Mouse (Mus musculus) midbrain, embryonic 11.5 days (tissue): Measurements from ENCODE around the gene Egflam. TPM values are rescaled to one million over a fixed set of nuclear protein-coding genes. Genes with fewer than 3 reads are reported as not detected.

ENCODE experiments used
- ATAC-seq: fragments of 200-750 bp; cut with Nextera tagmentation; 2 replicates; pipeline ENCODE4 v1.8.0; 2017; ENCODE audit warnings: moderate TSS enrichment, moderate library complexity; ENCODE audit not compliant: low FRiP score
- DNase-seq: peaks from one replicate; pipeline ENCODE4 v3.0.0; 2015; ENCODE audit warnings: low spot score; ENCODE audit errors: missing footprints
- H3K27ac ChIP-seq: fragments of 300-500 bp; sonication (generic); 2 replicates; pipeline ENCODE4 v1.5.1; 2014; ENCODE audit warnings: low read depth, low read length
- H3K27me3 ChIP-seq: fragments of 300-500 bp; sonication (generic); 2 replicates; pipeline ENCODE4 v1.6.1; 2014; ENCODE audit warnings: mild to moderate bottlenecking, low read length, moderate library complexity, mixed read lengths; ENCODE audit not compliant: control insufficient read depth, insufficient read depth
- H3K36me3 ChIP-seq: fragments of 300-500 bp; sonication (generic); 2 replicates; pipeline ENCODE4 v1.6.1; 2014; ENCODE audit warnings: mild to moderate bottlenecking, low read length, moderate library complexity, mixed read lengths; ENCODE audit not compliant: control insufficient read depth, insufficient read depth
- H3K4me1 ChIP-seq: fragments of 300-500 bp; sonication (generic); 2 replicates; pipeline ENCODE4 v1.6.1; 2014; ENCODE audit warnings: low read length; ENCODE audit not compliant: control insufficient read depth, insufficient read depth
- H3K4me2 ChIP-seq: fragments of 300-500 bp; sonication (generic); 2 replicates; pipeline ENCODE4 v1.6.1; 2014; ENCODE audit warnings: mild to moderate bottlenecking, moderate library complexity
- H3K4me3 ChIP-seq: fragments of 300-500 bp; sonication (generic); 2 replicates; pipeline ENCODE4 v1.5.1; 2014; ENCODE audit warnings: low read depth, low read length
- H3K9ac ChIP-seq: fragments of 300-500 bp; sonication (generic); 2 replicates; pipeline ENCODE4 v1.6.1; 2014; ENCODE audit warnings: low read length
- H3K9me3 ChIP-seq: fragments of 300-500 bp; sonication (generic); 2 replicates; pipeline ENCODE4 v1.6.1; 2016; ENCODE audit warnings: low read length; ENCODE audit not compliant: control insufficient read depth
- WGBS: fragments of 180-500 bp; shearing (Covaris S2); extraction: QIAGEN DNeasy Blood & Tissue Kit; methylation state at CpG from one replicate; pipeline ENCODE4 v1.1.7; 2014; 5-methylcytosine and 5-hydroxymethylcytosine counted together
- polyA plus RNA-seq: library from polyadenylated mRNA; unstranded; fragments of >200 nt; fragmentation: Nextera tagmentation; extraction: Ambion mirVana; gene quantifications from 2 replicates; pipeline ENCODE4 v1.2.1, GENCODE M21; 2014

Egflam gene
- polyA plus RNA-seq, 1 experiment from 2014 or later: 10.3 TPM

- H3K36me3 ChIP-seq: no peaks in the 10 kb centered on the region
- no peak overlapping the region for H3K4me3 ChIP-seq
- no peak overlapping the region for H3K9ac ChIP-seq
- no peaks in the 10 kb centered on the region for H3K4me1 ChIP-seq
- no peak overlapping the region for H3K4me2 ChIP-seq
- WGBS: 83% methylated on average over 15 of the region's 15 CpGs
- H3K27ac ChIP-seq: no peak overlapping the region
- DNase-seq (peak; percentile 60), ATAC-seq (no peak)
- no peaks in the 10 kb centered on the region for H3K27me3 ChIP-seq
- no peaks in the 10 kb centered on the region for H3K9me3 ChIP-seq
These were observed 155.9 kb downstream of the Egflam start for GRCm38 (mm10) chr15:7242161-7242850.

- no peak overlapping the region for H3K9ac ChIP-seq
- 74% methylated on average over 3 of the region's 3 CpGs for WGBS
- no peak for ATAC-seq
These were observed 157.2 kb downstream of the Egflam start for GRCm38 (mm10) chr15:7240950-7241349.

DNA sequence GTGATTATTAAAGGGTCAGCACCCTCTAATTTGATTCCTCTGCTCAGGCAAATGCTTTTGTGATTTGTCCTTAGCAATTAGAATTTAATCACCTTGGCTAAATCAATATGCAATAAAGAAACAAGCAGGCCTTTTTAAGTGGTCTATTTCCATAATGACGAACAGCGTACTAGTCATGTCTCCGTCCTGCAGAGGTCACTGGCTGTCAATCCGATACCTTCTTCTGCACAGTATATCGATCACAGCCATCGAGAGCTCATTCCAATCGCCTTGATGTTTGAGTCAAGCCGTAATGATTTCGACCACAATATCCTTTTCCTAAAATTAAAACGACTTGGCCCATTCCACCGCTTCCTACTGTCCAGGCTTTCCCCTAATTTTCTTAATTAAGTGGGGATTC is 158.3 kb downstream of the Egflam start:
- Histone ChIP-seq H3K27ac (no peak overlapping the region), H3K4me1 (no peaks in the 10 kb centered on the region), H3K9ac (no peak overlapping the region), H3K4me2 (no peak overlapping the region), H3K27me3 (no peaks in the 10 kb centered on the region), H3K9me3 (no peaks in the 10 kb centered on the region), H3K36me3 (no peaks in the 10 kb centered on the region), H3K4me3 (no peak overlapping the region)
- ATAC-seq: no peak
- WGBS: 84% methylated on average over 11 of the region's 11 CpGs
- DNase-seq: no peak

More at GRCm38 (mm10) chr15:7240950-7241349, 157.2 kb downstream of the Egflam start:
- no peak overlapping the region for H3K27ac ChIP-seq
- H3K4me1 ChIP-seq: no peaks in the 10 kb centered on the region
- no peaks in the 10 kb centered on the region for H3K9me3 ChIP-seq
- H3K36me3 ChIP-seq: no peaks in the 10 kb centered on the region
- H3K27me3 ChIP-seq: no peaks in the 10 kb centered on the region
- DNase-seq: no peak
- H3K4me3 ChIP-seq: no peak overlapping the region
- H3K4me2 ChIP-seq: no peak overlapping the region

DNA sequence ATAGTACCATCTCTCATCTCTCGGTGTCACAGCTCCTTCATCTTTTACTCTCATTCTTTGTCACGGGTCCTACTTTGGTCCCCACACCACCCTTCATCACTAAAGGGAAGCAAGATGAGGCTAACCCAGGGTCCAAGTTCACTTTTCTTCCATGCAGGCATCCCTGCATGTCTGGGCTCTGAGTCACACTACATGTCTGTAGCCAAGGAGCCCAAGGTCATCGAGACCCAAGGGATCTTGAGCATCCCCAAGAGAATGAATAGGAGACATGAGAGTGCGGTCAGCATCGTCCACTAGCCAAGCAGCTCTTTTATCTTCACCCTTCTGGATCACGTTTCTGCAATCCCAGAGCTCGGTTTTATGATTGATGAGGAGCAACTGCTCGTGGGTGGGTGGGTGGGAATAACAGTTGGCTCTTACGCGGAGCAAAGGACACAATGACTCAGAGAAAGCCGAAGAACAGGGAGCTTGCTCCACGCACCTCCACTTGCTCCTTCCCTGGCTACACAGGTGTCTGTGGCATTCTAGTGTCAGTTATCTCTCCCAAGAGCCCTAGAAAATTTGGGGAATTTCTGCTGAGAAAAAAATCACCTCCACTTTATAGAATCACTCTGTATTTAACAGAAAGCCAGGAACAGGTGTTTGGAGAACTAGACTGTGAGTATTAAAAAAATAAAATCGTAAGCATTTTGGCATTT is 164.7 kb downstream of the Egflam start:
- Histone ChIP-seq H3K4me1 (no peaks in the 10 kb centered on the region), H3K27me3 (no peaks in the 10 kb centered on the region), H3K9ac (no peak overlapping the region), H3K9me3 (no peaks in the 10 kb centered on the region), H3K4me2 (no peak overlapping the region), H3K27ac (no peak overlapping the region), H3K4me3 (no peak overlapping the region), H3K36me3 (no peaks in the 10 kb centered on the region)
- DNase-seq: no peak
- no peak for ATAC-seq
- WGBS: 92% methylated on average over 13 of the region's 13 CpGs

DNA sequence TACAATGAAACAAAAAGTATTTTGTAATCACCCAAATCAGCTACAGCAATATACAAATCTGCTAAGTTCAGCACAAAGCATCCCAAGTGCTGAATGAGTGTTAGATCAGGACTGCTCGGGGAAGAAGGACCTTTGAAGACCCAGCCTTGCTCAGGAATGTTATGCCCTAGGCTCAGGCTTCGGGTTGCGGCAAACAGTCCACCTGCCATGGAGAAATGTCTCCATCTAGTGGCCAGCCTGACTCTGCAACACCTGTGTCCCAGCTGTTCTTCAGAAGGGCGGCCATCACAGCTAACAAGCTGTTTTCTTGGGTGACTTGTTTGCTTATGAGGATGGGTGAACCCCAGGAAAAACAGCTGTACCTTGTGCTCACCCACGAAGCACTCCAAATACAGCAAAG is 172.0 kb downstream of the Egflam start:
- Histone ChIP-seq H3K4me2 (no peak overlapping the region), H3K27ac (no peak overlapping the region), H3K36me3 (no peaks in the 10 kb centered on the region), H3K27me3 (no peaks in the 10 kb centered on the region; the same call in 1 of the 2 replicates), H3K9ac (no peak overlapping the region), H3K4me1 (no peaks in the 10 kb centered on the region), H3K9me3 (no peaks in the 10 kb centered on the region), H3K4me3 (no peak overlapping the region)
- ATAC-seq (peak; percentile 89), DNase-seq (peak; percentile 92)
- WGBS: 3% methylated on average over 5 of the region's 5 CpGs

- Histone ChIP-seq H3K27ac (no peak overlapping the region), H3K4me3 (no peak overlapping the region), H3K4me1 (no peaks in the 10 kb centered on the region), H3K36me3 (no peaks in the 10 kb centered on the region), H3K9me3 (no peaks in the 10 kb centered on the region), H3K4me2 (no peak overlapping the region), H3K9ac (no peak overlapping the region), H3K27me3 (no peaks in the 10 kb centered on the region; the same call in 1 of the 2 replicates)
- DNase-seq (peak; percentile 26), ATAC-seq (no peak)
- WGBS: 87% methylated on average over 12 of the region's 12 CpGs
These were observed 173.9 kb downstream of the Egflam start for GRCm38 (mm10) chr15:7224151-7224775.

DNA sequence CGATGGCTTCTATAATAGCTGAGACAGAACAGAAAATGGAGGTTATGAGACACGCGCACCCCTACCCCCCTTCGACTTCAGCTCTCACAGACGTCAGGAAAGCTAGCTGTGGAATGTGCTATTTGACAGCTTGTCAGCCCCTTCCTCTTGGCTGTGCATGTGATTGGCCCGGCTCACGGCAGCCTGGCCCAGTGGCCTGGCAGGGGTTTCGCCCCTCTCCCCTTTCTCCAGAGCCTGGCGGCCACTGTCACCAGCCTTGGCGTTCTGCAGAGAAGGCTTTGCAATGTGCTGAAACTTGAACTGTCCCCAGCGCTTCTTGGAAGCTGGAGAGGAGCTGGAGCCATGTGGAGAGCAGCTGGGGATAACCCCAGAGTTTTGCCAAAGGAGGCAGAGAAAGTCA is 175.4 kb downstream of the Egflam start:
- no peak overlapping the region for H3K4me2 ChIP-seq
- DNase-seq: no peak

DNA sequence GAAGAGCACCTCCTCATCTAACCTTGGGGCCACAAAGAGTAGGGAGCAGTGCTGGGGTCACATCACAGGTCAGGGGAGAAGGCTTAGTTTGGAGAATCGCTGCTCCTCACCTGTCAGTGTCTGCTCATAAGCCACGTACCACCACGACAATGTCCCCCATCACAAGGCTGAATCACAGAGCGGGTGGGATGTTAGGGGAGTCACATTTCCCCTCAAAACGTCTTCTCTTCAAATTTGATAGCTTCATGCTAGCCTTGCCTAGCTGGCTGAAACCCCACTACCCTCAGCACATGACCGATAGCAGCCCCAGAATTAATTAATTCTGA is 181.0 kb downstream of the Egflam start:
- DNase-seq: peak; percentile 14
- WGBS: 88% methylated on average over 6 of the region's 6 CpGs

More for the DNA sequence above, 175.4 kb downstream of the Egflam start:
- Histone ChIP-seq H3K36me3 (no peaks in the 10 kb centered on the region), H3K4me3 (no peak overlapping the region), H3K9ac (no peak overlapping the region), H3K27me3 (no peaks in the 10 kb centered on the region; the same call in 1 of the 2 replicates), H3K4me1 (no peaks in the 10 kb centered on the region), H3K27ac (no peak overlapping the region), H3K9me3 (no peaks in the 10 kb centered on the region)
- 54% methylated on average over 11 of the region's 11 CpGs for WGBS
- ATAC-seq: peak; percentile 43; the same call in 1 of the 2 replicates

More for the DNA sequence above, 181.0 kb downstream of the Egflam start:
- Histone ChIP-seq H3K4me2 (no peak overlapping the region), H3K4me3 (no peak overlapping the region), H3K4me1 (no peaks in the 10 kb centered on the region), H3K36me3 (no peaks in the 10 kb centered on the region), H3K9ac (no peak overlapping the region), H3K9me3 (no peaks in the 10 kb centered on the region), H3K27ac (no peak overlapping the region), H3K27me3 (no peaks in the 10 kb centered on the region)
- no peak for ATAC-seq
